Mouse (Mus musculus): ENCODE measurements at regions not wholly inside any gene's neighbourhood (a gene's known extent, or its start where the extent isn't known, plus 50 kb on each side); places are given as distances from the start of the nearest gene placed in this dataset.

DNA sequence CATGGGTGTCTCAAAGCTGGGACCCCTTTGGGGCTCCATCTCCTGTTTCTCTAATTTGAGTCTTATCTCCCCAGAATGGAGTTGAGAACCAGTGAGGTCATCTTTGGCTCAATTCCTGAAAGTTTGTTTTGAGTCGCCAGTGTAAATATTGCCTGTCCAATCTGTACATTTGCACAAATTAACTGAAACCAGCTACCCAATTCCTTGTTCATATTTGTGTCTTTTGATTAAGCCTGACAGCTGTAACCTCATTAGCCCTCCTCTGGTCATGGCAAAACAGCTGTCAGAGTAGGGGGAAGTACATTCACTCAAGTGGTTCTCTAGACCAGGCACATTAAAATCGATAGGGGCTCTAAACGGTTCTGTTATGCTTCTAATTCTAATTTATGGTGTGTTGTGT lies 177.0 kb downstream of the Rps12 start:
- no peak for DNase-seq

DNA sequence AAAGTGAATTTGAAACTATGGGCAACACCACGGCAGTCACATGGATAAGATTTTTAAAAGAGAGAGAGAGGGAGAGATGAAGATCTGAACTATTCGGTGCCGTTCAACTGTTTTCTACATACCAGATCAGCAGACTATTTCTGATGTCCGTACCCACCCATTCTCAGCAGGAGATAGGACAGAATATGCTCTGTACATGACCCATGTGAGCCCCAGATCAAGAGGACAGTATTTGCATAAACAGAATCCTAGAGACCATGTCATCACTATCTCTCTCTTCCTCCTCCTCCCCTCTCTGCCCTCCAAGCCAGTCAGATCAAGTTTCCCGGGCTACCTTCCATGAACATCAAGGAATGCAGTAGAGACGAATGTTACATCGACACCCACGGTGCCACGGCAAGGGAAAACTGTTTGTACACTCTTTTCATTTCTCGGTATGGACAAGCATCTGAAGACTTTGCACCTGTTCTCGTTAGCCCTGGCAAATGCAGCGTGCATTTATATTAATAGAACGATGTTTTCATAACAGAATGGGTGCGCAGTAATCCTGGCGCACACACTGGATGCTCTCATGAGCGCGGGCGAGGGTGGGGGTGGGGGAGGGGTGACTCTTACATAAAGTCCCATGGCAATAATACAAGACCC lies 177.7 kb downstream of the Rps12 start:
- no peak for DNase-seq

DNA sequence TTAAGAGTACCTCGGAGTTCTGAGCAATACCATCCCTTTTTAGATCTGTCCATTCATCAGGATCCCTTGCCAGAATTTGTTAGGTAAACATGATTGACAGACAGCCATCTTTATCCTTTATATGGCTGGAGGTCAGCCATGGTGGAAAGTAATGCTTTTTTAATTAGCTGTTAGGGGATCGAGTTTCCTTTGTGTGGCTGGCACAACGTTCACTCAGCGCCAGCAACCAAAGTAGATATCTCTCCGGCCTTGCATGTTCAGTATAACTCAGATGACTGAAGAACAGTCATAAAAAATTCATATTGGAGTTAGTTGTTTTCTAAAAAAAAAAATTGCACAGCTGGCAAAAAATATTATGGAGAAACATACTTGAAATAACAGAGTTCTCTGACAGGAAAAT lies 186.4 kb downstream of the Rps12 start:
- no peak for DNase-seq

- no peak for DNase-seq
Measured at GRCm38 (mm10) chr10:23595541-23595940, 191.5 kb downstream of the Rps12 start.

GRCm38 (mm10) chr10:23580230-23580629 lies 206.8 kb downstream of the Rps12 start:
- no peak for DNase-seq

GRCm38 (mm10) chr10:23571013-23571412 lies 216.1 kb downstream of the Rps12 start:
- no peak for DNase-seq

DNA sequence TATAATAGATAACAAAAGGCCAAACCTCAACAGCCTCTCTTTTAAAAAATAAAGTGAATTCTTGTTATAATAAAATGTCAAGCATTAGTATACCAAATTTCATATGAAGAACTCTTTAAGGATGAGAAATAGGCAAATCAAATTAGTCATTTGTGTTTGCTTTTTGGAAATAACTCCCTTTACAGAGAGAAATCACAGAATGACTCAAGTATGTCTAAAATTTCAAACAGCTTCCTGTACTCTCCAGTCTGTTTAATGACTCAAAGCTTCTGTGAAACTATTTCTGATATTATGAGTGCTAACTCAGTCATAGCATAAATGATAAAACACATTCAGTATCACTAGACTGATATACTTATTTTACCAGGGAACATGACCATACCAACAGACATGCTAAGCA lies 217.7 kb downstream of the Rps12 start:
- DNase-seq, result no peak

DNA sequence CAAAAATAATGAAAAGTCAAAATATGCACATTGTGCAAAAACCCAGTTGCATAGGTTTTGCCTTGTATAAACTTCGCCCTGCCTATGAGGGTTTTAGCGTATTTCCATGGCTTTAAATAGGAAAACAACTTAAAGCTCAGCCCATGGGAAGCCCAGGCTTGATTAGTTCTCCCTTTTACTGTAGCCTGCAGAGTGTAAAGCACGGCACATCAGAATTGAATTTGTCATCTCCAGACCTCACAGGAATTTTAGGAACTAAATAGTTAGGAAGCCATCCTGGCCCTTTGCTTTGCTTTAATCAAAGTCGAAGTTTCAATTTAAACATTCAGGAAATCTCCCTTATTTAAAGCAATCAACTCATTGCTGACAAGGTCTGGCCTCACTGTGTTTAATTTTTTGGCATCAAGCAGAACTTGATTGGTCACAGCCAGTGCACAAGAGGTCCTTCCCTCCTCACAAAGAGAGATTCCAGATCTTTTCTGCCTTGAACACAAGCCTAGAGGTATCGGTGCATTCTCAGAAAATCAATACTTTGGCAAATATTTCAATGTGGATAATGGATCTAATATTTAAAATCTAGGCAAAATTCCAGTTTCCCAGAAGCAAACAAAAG lies 211.8 kb upstream of the Eya4 start:
- DNase-seq, result no peak

- DNase-seq, result peak; percentile 28
Measured at GRCm38 (mm10) chr10:23559980-23560658, 209.5 kb upstream of the Eya4 start.

- peak; percentile 43 for DNase-seq
Measured at GRCm38 (mm10) chr10:23557828-23558227, 207.2 kb upstream of the Eya4 start.

DNA sequence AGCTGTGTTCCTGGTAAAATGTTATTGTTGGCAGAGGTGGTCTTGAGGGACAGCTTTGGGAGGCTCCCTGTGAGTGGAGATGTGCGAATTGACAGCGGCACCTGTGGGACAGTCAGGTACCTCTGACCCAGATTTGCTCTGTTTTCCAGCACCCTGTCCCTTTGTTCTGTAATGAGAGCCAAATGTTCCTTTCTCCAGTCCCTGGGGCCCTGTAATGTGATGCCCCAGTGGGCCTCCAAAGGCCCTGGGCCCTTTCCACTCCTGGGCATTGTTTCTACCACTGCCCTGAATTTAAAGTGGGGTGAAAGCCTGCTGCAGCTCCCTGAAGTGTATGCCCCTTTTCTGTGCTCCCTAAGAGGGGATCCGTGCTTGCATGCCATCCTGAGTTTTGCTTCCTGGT lies 198.6 kb upstream of the Eya4 start:
- no peak for DNase-seq

GRCm38 (mm10) chr10:23548322-23548721 lies 197.7 kb upstream of the Eya4 start:
- no peak for DNase-seq

DNA sequence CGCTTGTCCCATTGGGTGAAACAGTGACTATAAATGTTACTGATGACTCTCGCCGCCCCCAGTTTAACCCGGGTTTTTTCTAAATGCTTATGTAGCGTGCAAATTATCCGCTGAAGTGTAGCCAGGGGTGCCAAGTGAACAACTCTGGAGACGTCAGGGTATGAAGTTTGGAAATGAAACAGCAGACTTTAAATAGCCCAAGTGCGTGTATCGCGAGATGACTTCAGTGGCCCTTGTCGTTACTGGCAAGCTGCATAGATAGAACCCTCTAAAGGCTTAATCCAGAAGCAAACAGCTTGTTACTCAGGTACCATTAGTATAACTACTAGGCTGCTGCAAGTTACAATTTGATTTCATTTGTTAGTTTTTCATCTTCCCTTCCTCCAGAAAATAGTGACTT lies 192.1 kb upstream of the Eya4 start:
- no peak for DNase-seq

- peak; percentile 3 for DNase-seq
Measured at GRCm38 (mm10) chr10:23541914-23542313, 191.3 kb upstream of the Eya4 start.

- no peak for DNase-seq
Measured at GRCm38 (mm10) chr10:23534636-23535035, 184.1 kb upstream of the Eya4 start.

DNA sequence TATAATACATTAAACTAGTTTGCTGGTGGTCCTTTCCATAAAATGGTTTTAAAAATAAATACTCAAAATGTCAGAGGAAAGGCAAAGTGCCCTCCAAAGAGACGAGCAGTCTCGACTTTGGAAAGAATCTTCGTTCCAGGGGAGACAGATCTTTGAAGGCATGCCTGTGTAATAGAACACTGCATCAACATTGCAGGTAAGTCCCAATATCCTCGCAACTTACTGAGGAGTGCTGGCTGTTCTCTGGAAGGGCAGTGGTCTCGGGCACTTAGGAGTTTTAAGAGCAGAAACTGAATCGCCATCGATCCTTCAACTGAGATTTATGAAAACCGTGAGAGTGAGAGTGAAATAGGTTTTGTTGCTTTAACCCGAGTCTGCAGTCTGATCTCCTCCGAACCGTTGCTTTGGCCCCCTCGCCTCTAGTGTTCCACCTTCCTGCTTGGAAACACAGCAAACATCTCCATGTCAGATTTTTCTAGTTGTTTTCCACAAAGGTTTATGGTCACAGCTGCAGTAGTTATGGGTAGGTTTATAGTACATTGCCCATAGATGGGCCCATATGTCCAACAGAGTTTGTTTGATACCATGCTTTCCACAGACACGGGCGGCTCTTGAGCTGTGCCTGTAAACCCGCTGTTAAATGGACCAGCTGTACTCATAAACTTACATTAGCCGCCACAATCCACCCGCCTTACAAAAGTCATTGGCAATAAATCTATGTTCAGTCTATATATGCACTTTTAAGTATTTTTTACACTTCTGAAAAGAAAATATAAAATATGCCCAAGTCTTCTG lies 181.6 kb upstream of the Eya4 start:
- DNase-seq, result no peak

DNA sequence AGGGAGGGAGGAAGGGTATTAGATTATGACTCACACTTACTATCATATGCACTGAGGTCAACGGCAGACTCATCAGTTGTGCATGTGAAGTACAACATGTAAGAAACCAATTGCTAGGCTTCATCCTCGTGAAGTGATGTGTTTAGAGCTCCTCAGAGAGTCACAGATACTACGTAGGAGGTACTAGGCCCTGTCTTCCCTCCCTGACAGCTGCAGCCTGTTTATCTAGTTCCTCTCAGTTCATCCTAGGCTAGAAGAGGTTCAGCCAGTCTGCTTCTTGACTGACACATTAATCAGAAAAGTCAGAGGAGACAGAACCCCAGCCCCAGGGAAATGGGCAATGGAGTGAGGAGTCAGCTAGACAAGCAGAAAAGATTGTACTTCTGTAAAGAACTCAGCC lies 180.1 kb upstream of the Eya4 start:
- DNase-seq, result no peak

DNA sequence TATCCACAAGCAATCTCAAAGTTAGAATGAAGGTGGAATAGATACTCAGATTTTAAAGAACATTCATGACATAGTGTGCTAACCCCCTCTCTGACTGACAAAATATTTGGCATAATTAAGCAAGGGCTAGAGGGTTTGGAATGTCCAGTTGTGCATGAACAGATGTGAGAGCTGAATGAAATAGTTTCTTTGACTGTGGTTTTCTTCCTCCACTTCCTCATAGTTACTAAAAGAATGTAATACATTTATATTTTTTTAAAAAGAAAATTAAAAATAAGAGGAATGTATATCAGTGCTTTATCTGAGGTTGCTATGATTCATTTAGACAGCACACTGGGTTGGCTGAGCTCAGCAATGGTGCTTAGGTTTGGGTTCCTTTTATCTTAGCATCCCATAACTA lies 176.2 kb upstream of the Eya4 start:
- DNase-seq, result no peak

GRCm38 (mm10) chr10:23522664-23523063 lies 172.1 kb upstream of the Eya4 start:
- no peak for DNase-seq

GRCm38 (mm10) chr10:23493647-23494046 lies 143.1 kb upstream of the Eya4 start:
- DNase-seq, result no peak

DNA sequence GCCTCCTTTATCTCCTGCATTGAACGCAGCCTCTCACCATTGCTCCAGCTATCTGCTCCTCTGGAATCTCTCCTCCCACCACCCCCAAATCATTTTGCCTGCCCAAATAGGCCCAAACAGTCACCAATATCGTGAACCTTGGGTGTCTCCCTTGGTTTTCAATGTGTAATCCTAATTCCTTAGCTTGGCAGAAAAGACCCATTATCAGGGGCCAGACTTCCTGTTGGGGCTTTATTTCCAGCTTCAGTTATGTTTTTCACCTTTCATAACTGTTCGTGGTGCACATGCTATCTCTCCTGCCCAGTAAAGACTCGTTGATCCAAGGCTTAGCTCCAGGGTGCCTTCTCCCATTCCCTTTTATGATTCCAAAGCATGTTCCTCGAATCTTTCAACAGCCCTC lies 142.4 kb upstream of the Eya4 start:
- no peak for DNase-seq

- no peak for DNase-seq
Measured at GRCm38 (mm10) chr10:23488996-23489395, 138.4 kb upstream of the Eya4 start.

DNA sequence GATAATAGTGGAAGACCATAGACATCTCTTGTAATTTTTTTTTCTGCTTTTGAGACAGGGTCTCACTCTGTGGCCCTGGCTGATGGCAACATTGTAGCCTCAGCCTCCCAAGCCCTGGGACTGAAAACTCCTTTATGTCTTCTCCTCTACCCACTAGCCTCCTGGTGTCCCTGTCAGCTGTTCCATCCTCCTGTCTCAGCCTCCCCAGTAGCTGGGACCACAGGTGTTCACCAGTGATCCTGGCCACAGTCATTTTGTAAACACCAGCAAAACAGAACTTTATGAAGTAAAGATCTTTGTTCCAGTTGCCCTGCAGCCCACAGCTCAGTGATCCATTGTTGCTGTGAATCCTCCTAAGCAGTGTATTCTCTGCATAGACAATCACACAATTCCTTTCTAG lies 129.9 kb upstream of the Eya4 start:
- no peak for DNase-seq

- no peak for DNase-seq
Measured at GRCm38 (mm10) chr10:23478902-23479301, 128.3 kb upstream of the Eya4 start.

All from lung, postnatal 10 days (tissue).